In genomic region chr9:37409698-37410445, GRCm38 (mm10) we compare ENCODE assay signal across 26 mouse cellular contexts. TPM values are rescaled to one million over a fixed set of nuclear protein-coding genes. Genes with fewer than 3 reads are reported as not detected.
DNase-seq lines count a peak whose midpoint lies in the region; ATAC-seq and TF ChIP-seq lines count a peak whose summit lies in the region.
"Had no signal": no experiment of that assay in that cellular context is flagged by ENCODE, and none has a peak within 500 bp of the region (broad histone marks: within the 10 kb centered on the region; RNA-seq: fewer than 3 reads in every experiment).

No protein-coding gene starts in this region.

- no peak overlapping the region for H3K4me3 ChIP-seq in heart, embryonic 10.5 days
- H3K4me3 ChIP-seq in heart, embryonic 11.5 days (ENCODE audit: low read depth, low read length), result no peak overlapping the region
- H3K4me3 ChIP-seq in kidney, adult 2 months (ENCODE audit: insufficient read depth, low read depth, low read length), result no peak overlapping the region
- H3K4me3 ChIP-seq in kidney, embryonic 14.5 days (ENCODE audit: low read length), result no peak overlapping the region
- H3K4me3 ChIP-seq in heart, postnatal 0 days (ENCODE audit: low read depth, low read length), result no peak overlapping the region
- H3K4me3 ChIP-seq: embryonic facial prominence, embryonic 15.5 days; erythroblast, embryonic 14.5 days; forebrain, embryonic 10.5 days; gastrocnemius, adult 2 months; hindbrain, embryonic 10.5 days; intestine, embryonic 15.5 days had no signal

- H3K9ac ChIP-seq in heart, embryonic 11.5 days (ENCODE audit: low read depth, low read length), result no peak overlapping the region
- H3K9ac ChIP-seq in kidney, embryonic 14.5 days (ENCODE audit: low read depth, low read length), result no peak overlapping the region
- H3K9ac ChIP-seq in heart, postnatal 0 days (replicated peaks; ENCODE audit: low read depth, low read length), result no peak overlapping the region
- H3K9ac ChIP-seq: embryonic facial prominence, embryonic 15.5 days; hindbrain, embryonic 14.5 days; intestine, embryonic 15.5 days had no signal

- no peak for ATAC-seq in heart, embryonic 11.5 days (replicated peaks; ENCODE audit: insufficient number of reproducible peaks, low FRiP score, low TSS enrichment)
- ATAC-seq in kidney, embryonic 14.5 days (ENCODE audit: low FRiP score, low TSS enrichment), result no peak
- ATAC-seq in heart, postnatal 0 days (ENCODE audit: insufficient read depth, low read depth), result peak; percentile 62; the same call in 1 of the 2 replicates
- ATAC-seq: forebrain, embryonic 14.5 days; intestine, embryonic 15.5 days had no signal

- no peaks in the 10 kb centered on the region for H3K9me3 ChIP-seq in heart, embryonic 10.5 days
- no peaks in the 10 kb centered on the region for H3K9me3 ChIP-seq in heart, embryonic 11.5 days (replicated peaks; ENCODE audit: control insufficient read depth, low read length)
- H3K9me3 ChIP-seq in kidney, embryonic 14.5 days (ENCODE audit: control insufficient read depth, low read length), result no peaks in the 10 kb centered on the region
- no peaks in the 10 kb centered on the region for H3K9me3 ChIP-seq in heart, postnatal 0 days (replicated peaks; ENCODE audit: control insufficient read depth, low read length)
- H3K9me3 ChIP-seq: embryonic facial prominence, embryonic 15.5 days; forebrain, embryonic 10.5 days; hindbrain, embryonic 10.5 days; intestine, embryonic 15.5 days had no signal

- H3K27ac ChIP-seq in heart, embryonic 10.5 days, result peak overlapping the region; percentile 49; the same call in 1 of the 2 replicates
- no peak overlapping the region for H3K27ac ChIP-seq in heart, embryonic 11.5 days (ENCODE audit: low read depth, low read length)
- peak overlapping the region; percentile 24; the same call in 1 of the 2 replicates for H3K27ac ChIP-seq in kidney, adult 2 months (ENCODE audit: insufficient read depth, low read depth, low read length)
- no peak overlapping the region for H3K27ac ChIP-seq in kidney, embryonic 14.5 days (ENCODE audit: low read depth, low read length)
- peak overlapping the region; percentile 60 for H3K27ac ChIP-seq in heart, postnatal 0 days (ENCODE audit: low read depth)
- H3K27ac ChIP-seq: embryonic facial prominence, embryonic 15.5 days; forebrain, embryonic 10.5 days; gastrocnemius, adult 2 months; hindbrain, embryonic 10.5 days; hindbrain, embryonic 14.5 days; intestine, embryonic 15.5 days had no signal

- DNase-seq in adrenal gland, adult 2 months, result peak; percentile 60
- no peak for DNase-seq in adrenal gland, postnatal 4 days (ENCODE audit: low spot score in 2 of 2)
- DNase-seq in heart, embryonic 10.5 days (ENCODE audit: low spot score), result no peak
- DNase-seq in kidney, adult 2 months, result peak; percentile 55
- peak; percentile 60 for DNase-seq in heart, postnatal 0 days (ENCODE audit: low spot score)
- DNase-seq: cerebellum, adult 11 months; cerebellum, adult 8-10 months; cerebellum, postnatal 14 days; embryo, embryonic 11 days; gastrocnemius, adult 2 months; gastrocnemius, postnatal 25 days; kidney, adult 18-20 months had no signal

- peaks cover 28% of the 10 kb centered on the region for H3K27me3 ChIP-seq in heart, embryonic 10.5 days (ENCODE audit: insufficient read depth, poor library complexity, severe bottlenecking)
- 0 out of 2 replicates have a peak, but pooled peaks cover 4% of the 10 kb centered on the region for H3K27me3 ChIP-seq in heart, embryonic 11.5 days (ENCODE audit: control insufficient read depth, insufficient read depth, low read length)
- H3K27me3 ChIP-seq in kidney, adult 2 months (replicated peaks; ENCODE audit: control insufficient read depth, insufficient read depth, low read length), result no peaks in the 10 kb centered on the region
- 0 out of 2 replicates have a peak, but pooled peaks cover 7% of the 10 kb centered on the region for H3K27me3 ChIP-seq in kidney, embryonic 14.5 days (ENCODE audit: control insufficient read depth, insufficient read depth, low read length)
- no peaks in the 10 kb centered on the region for H3K27me3 ChIP-seq in heart, postnatal 0 days (ENCODE audit: control insufficient read depth, insufficient read depth, low read length)

- TF ChIP-seq EP300 in heart, postnatal 0 days (IDR thresholded peaks at IDR 0.05; ENCODE audit: low read depth), result no peak

- peaks cover 7% of the 10 kb centered on the region; the same call in 1 of the 2 replicates for H3K4me1 ChIP-seq in heart, embryonic 10.5 days
- H3K4me1 ChIP-seq in heart, embryonic 11.5 days (ENCODE audit: control insufficient read depth, insufficient read depth, low read length), result no peaks in the 10 kb centered on the region
- peaks cover 23% of the 10 kb centered on the region for H3K4me1 ChIP-seq in kidney, adult 2 months (ENCODE audit: control insufficient read depth, insufficient read depth, low read length)
- H3K4me1 ChIP-seq in kidney, embryonic 14.5 days (ENCODE audit: control insufficient read depth, insufficient read depth, low read length), result no peaks in the 10 kb centered on the region
- peaks cover 8% of the 10 kb centered on the region for H3K4me1 ChIP-seq in heart, postnatal 0 days (ENCODE audit: control insufficient read depth, insufficient read depth)
- H3K4me1 ChIP-seq: embryonic facial prominence, embryonic 15.5 days; intestine, embryonic 15.5 days had no signal

- H3K4me2 ChIP-seq in heart, embryonic 11.5 days, result no peak overlapping the region
- H3K4me2 ChIP-seq in kidney, embryonic 14.5 days (replicated peaks; ENCODE audit: low read depth, low read length), result no peak overlapping the region
- peak overlapping the region; percentile 3; the same call in 1 of the 2 replicates for H3K4me2 ChIP-seq in heart, postnatal 0 days (ENCODE audit: low read depth, low read length)
- H3K4me2 ChIP-seq: embryonic facial prominence, embryonic 15.5 days; hindbrain, embryonic 14.5 days; intestine, embryonic 15.5 days had no signal

- TF ChIP-seq POLR2A in kidney, adult 2 months (IDR thresholded peaks at IDR 0.05; ENCODE audit: low read depth, low read length), result no peak

- 66% methylated on average over 8 of the region's 8 CpGs for WGBS in heart, embryonic 10.5 days
- 64% methylated on average over 8 of the region's 8 CpGs for WGBS in heart, embryonic 11.5 days (ENCODE audit: insufficient replicate concordance)
- WGBS in kidney, adult 2 months, result 40% methylated on average over 8 of the region's 8 CpGs
- WGBS in kidney, embryonic 14.5 days, result 71% methylated on average over 8 of the region's 8 CpGs
- 46% methylated on average over 8 of the region's 8 CpGs for WGBS in heart, postnatal 0 days

- TF ChIP-seq CTCF in kidney, adult 2 months (conservative IDR thresholded peaks at IDR 0.05; ENCODE audit: insufficient read depth, insufficient read length, low read depth, low read length), result no peak
- no peak for TF ChIP-seq CTCF in heart, postnatal 0 days (IDR thresholded peaks at IDR 0.05; ENCODE audit: low read depth)

- H3K36me3 ChIP-seq in heart, embryonic 10.5 days, result no peaks in the 10 kb centered on the region
- H3K36me3 ChIP-seq in heart, embryonic 11.5 days (ENCODE audit: control insufficient read depth, insufficient read depth, low read length), result no peaks in the 10 kb centered on the region
- no peaks in the 10 kb centered on the region for H3K36me3 ChIP-seq in kidney, adult 2 months (ENCODE audit: control insufficient read depth, insufficient read depth, low read length)
- H3K36me3 ChIP-seq in kidney, embryonic 14.5 days (ENCODE audit: control insufficient read depth, insufficient read depth, low read length), result no peaks in the 10 kb centered on the region
- peaks cover 12% of the 10 kb centered on the region; the same call in 1 of the 2 replicates for H3K36me3 ChIP-seq in heart, postnatal 0 days (replicated peaks; ENCODE audit: control insufficient read depth, insufficient read depth, low read length)
- H3K36me3 ChIP-seq: embryonic facial prominence, embryonic 15.5 days; forebrain, embryonic 10.5 days; hindbrain, embryonic 10.5 days; intestine, embryonic 15.5 days had no signal

RNA-seq across cellular contexts. Expression of gene Robo4, which starts 8.2 kb away (rescaled TPM):
- 10 to 100 TPM; 17.3 to 27.0 TPM for total RNA-seq in adrenal gland, adult 2 months (2021)
- polyA plus RNA-seq in adrenal gland, adult 2 months (2012; rRNA removed), result 47.5 and 54.0 TPM in 2 replicates
- total RNA-seq in adrenal gland, postnatal 4 days (2021), result 10 to 100 TPM; 31.3 to 32.9 TPM
- polyA plus RNA-seq in heart, embryonic 10.5 days (2016; fragmentation: Nextera tagmentation; extraction: Ambion mirVana), result 2.0 and 4.0 TPM in 2 replicates
- 2.5 and 3.3 TPM in 2 replicates for polyA plus RNA-seq in heart, embryonic 11.5 days (2014; fragmentation: Nextera tagmentation; extraction: Ambion mirVana)
- polyA plus RNA-seq in kidney, adult 2 months (2012; rRNA removed), result 25.4 and 27.6 TPM in 2 replicates
- 10.5 and 11.9 TPM in 2 replicates for polyA plus RNA-seq in kidney, embryonic 14.5 days (2014; fragmentation: Nextera tagmentation; extraction: Ambion mirVana)
- total RNA-seq in heart, postnatal 0 days (2014; rRNA removed; ENCODE audit: low replicate concordance), result 29.5 and 44.2 TPM in 2 replicates
- 10.2 and 12.4 TPM in 2 replicates for polyA plus RNA-seq in heart, postnatal 0 days (2015; fragmentation: Nextera tagmentation; extraction: Ambion mirVana)
- total RNA-seq: MEL had no signal
- polyA plus RNA-seq: C2C12 had no signal

RNA-seq across cellular contexts. Expression of gene Robo3, which starts 23.2 kb away (rescaled TPM):
- under 1 TPM; 0.62 to 0.75 TPM for total RNA-seq in adrenal gland, adult 2 months (2021)
- polyA plus RNA-seq in adrenal gland, adult 2 months (2012; rRNA removed), result 2.9 and 5.9 TPM in 2 replicates
- 1 to 10 TPM in 1 of 2 experiments, under 1 TPM in 1; 0.56 to 1.0 TPM for total RNA-seq in adrenal gland, postnatal 4 days (2021)
- polyA plus RNA-seq in heart, embryonic 10.5 days (2016; fragmentation: Nextera tagmentation; extraction: Ambion mirVana), result 0.06 and 0.10 TPM in 2 replicates
- 0.29 and 0.35 TPM in 2 replicates for polyA plus RNA-seq in heart, embryonic 11.5 days (2014; fragmentation: Nextera tagmentation; extraction: Ambion mirVana)
- polyA plus RNA-seq in kidney, adult 2 months (2012; rRNA removed), result 14.4 and 18.7 TPM in 2 replicates
- polyA plus RNA-seq in kidney, embryonic 14.5 days (2014; fragmentation: Nextera tagmentation; extraction: Ambion mirVana), result 0.09 and 0.11 TPM in 2 replicates
- not detected in 2 replicates for total RNA-seq in heart, postnatal 0 days (2014; rRNA removed; ENCODE audit: low replicate concordance)
- 0.12 and 0.18 TPM in 2 replicates for polyA plus RNA-seq in heart, postnatal 0 days (2015; fragmentation: Nextera tagmentation; extraction: Ambion mirVana)
- total RNA-seq: gastrocnemius, adult 2 months; gastrocnemius, postnatal 25 days; MEL had no signal
- polyA plus RNA-seq: intestine, embryonic 15.5 days had no signal

RNA-seq across cellular contexts. Expression of gene Hepacam, which starts 42.7 kb away (rescaled TPM):
- total RNA-seq in adrenal gland, adult 2 months (2021), result under 1 TPM in 1 of 2 experiments, not detected in 1; 0.23 TPM
- 0.26 and 0.40 TPM in 2 replicates for polyA plus RNA-seq in adrenal gland, adult 2 months (2012; rRNA removed)
- total RNA-seq in adrenal gland, postnatal 4 days (2021), result under 1 TPM; 0.31 to 0.45 TPM
- 0.04 TPM in 1 of 2 replicates, not detected in the other for polyA plus RNA-seq in heart, embryonic 10.5 days (2016; fragmentation: Nextera tagmentation; extraction: Ambion mirVana)
- polyA plus RNA-seq in heart, embryonic 11.5 days (2014; fragmentation: Nextera tagmentation; extraction: Ambion mirVana), result not detected in 2 replicates
- 0.03 and 0.09 TPM in 2 replicates for polyA plus RNA-seq in kidney, adult 2 months (2012; rRNA removed)
- polyA plus RNA-seq in kidney, embryonic 14.5 days (2014; fragmentation: Nextera tagmentation; extraction: Ambion mirVana), result not detected in 2 replicates
- total RNA-seq in heart, postnatal 0 days (2014; rRNA removed; ENCODE audit: low replicate concordance), result 0.04 TPM in 1 of 2 replicates, not detected in the other
- polyA plus RNA-seq in heart, postnatal 0 days (2015; fragmentation: Nextera tagmentation; extraction: Ambion mirVana), result 0.03 and 0.10 TPM in 2 replicates
- total RNA-seq: common myeloid progenitor, adult 5-6 weeks; granulocyte monocyte progenitor cell, adult 5-6 weeks had no signal
- polyA plus RNA-seq: embryonic facial prominence, embryonic 11.5 days; erythroblast, embryonic 14.5 days; forebrain, embryonic 10.5 days had no signal

Comparison
In these comparisons a context has a peak if more than half of its experiments do, and no peak if none do; other contexts are left out.
1. DNase-seq: peak in adrenal gland, adult 2 months (single experiment), kidney, adult 2 months (single experiment) and heart, postnatal 0 days (single experiment); none in adrenal gland, postnatal 4 days (0 of 2) and heart, embryonic 10.5 days (single experiment).
2. H3K27ac ChIP-seq: peak in heart, embryonic 10.5 days (single experiment), kidney, adult 2 months (single experiment) and heart, postnatal 0 days (single experiment); none in heart, embryonic 11.5 days (single experiment) and kidney, embryonic 14.5 days (single experiment).